Comparison of ENCODE assay signal across 1 mouse cellular context in the genomic region with DNA sequence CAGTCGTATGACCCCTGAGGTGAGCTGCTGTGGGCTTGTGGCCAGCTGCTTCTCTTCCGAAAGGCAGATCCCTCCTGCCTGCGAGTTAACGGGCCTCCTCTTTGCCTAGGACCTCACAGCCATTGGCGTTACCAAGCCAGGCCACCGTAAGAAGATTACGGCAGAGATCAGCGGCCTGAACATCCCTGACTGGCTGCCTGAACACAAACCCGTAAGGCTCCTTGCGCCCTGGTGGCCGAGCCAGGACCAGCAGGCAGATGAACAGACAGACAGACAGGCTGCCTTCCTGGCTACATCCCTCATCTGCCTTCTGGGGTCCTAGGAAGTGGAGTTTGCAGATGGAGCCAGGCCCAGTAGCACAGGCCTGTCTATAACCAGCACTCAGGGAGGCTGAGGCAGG.
TF ChIP-seq lines count a peak whose summit lies in the region.

No protein-coding gene starts in this region.

TF ChIP-seq in MEL, 35 proteins besides CTCF, POLR2A, EP300 and RAD21 (continued from another document):
- no peak for TF ChIP-seq NRF1 (IDR thresholded peaks at IDR 0.05; ENCODE audit: insufficient read depth, low read depth, low read length, poor library complexity, severe bottlenecking)
- no peak for TF ChIP-seq POLR2AphosphoS2 (IDR thresholded peaks at IDR 0.05; ENCODE audit: low read length)
- no peak for TF ChIP-seq ELF1 (IDR thresholded peaks at IDR 0.05; ENCODE audit: low read depth, low read length)
- no peak for TF ChIP-seq SIN3A (IDR thresholded peaks at IDR 0.05; ENCODE audit: low read length)
- no peak for TF ChIP-seq ZMIZ1 (IDR thresholded peaks at IDR 0.05; ENCODE audit: low read depth, low read length)
- no peak for TF ChIP-seq POLR2AphosphoS5 (IDR thresholded peaks at IDR 0.05; ENCODE audit: borderline replicate concordance, low read depth, low read length)
- no peak for TF ChIP-seq MXI1 (IDR thresholded peaks at IDR 0.05; ENCODE audit: low read depth, low read length)
- no peak for TF ChIP-seq JUND (IDR thresholded peaks at IDR 0.05; ENCODE audit: low read depth, low read length)
